12 mouse cellular contexts compared by ENCODE assay signal in the genomic region with DNA sequence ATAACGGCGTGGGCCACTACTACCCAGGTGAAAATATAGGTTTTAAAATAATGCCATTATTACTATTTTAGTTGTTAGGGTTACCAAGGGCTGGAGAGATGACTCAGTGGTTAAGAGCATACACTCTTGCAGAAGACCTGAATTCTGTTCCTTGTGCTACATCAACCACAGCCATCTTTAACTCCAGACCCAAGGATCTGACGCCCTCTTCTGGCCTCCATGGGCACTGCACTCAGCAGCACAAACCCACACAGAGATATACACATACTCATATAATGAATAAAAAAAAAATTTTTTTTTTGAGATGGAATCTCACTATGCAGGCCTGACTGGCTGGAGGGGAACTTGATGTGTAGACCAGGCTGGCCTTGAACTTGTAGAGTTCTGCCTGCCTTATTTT. TPM values are rescaled to one million over a fixed set of nuclear protein-coding genes. Genes with fewer than 3 reads are reported as not detected.
DNase-seq lines count a peak whose midpoint lies in the region; ATAC-seq and TF ChIP-seq lines count a peak whose summit lies in the region.
"Had no signal": no experiment of that assay in that cellular context is flagged by ENCODE, and none has a peak within 500 bp of the region (broad histone marks: within the 10 kb centered on the region; RNA-seq: fewer than 3 reads in every experiment).

No protein-coding gene starts in this region.

- H3K9me3 ChIP-seq in lung, postnatal 0 days (ENCODE audit: low read length) = no peaks in the 10 kb centered on the region
- H3K9me3 ChIP-seq in forebrain, embryonic 10.5 days = no peaks in the 10 kb centered on the region
- H3K9me3 ChIP-seq: neural tube, embryonic 12.5 days had no signal

- H3K4me1 ChIP-seq in lung, postnatal 0 days (ENCODE audit: insufficient read depth, low read depth, low read length) = peaks cover 4% of the 10 kb centered on the region; the same call in 1 of the 2 replicates
- peaks cover 1% of the 10 kb centered on the region; the same call in 1 of the 2 replicates for H3K4me1 ChIP-seq in bone marrow, adult 2 months (ENCODE audit: control insufficient read depth, insufficient read depth, low read length)
- H3K4me1 ChIP-seq in small intestine, adult 2 months (ENCODE audit: control insufficient read depth, insufficient read depth, insufficient read length, low read length) = peaks cover 18% of the 10 kb centered on the region; the same call in 1 of the 2 replicates
- peaks cover 25% of the 10 kb centered on the region for H3K4me1 ChIP-seq in forebrain, embryonic 10.5 days

- H3K4me3 ChIP-seq in lung, postnatal 0 days (ENCODE audit: low read depth, low read length) = no peak overlapping the region
- no peak overlapping the region for H3K4me3 ChIP-seq in bone marrow, adult 2 months (replicated peaks; ENCODE audit: control insufficient read depth, low read depth, low read length)
- H3K4me3 ChIP-seq in small intestine, adult 2 months (ENCODE audit: low read depth, low read length) = no peak overlapping the region
- H3K4me3 ChIP-seq in forebrain, embryonic 10.5 days = no peak overlapping the region
- H3K4me3 ChIP-seq: neural tube, embryonic 12.5 days had no signal

- intact Hi-C loops in left cerebral cortex, postnatal 36 days (cut with DNase I) = loop anchor here (5.0 kb wide), 1 partner anchor 91 kb away; a partner anchor contains a TSS

- TF ChIP-seq POLR2A in bone marrow, adult 2 months (IDR thresholded peaks at IDR 0.05; ENCODE audit: borderline replicate concordance, control insufficient read depth, low read depth, low read length) = no peak
- no peak for TF ChIP-seq POLR2A in small intestine, adult 2 months (IDR thresholded peaks at IDR 0.05; ENCODE audit: low read depth, low read length)

- no peak overlapping the region for H3K27ac ChIP-seq in lung, postnatal 0 days (ENCODE audit: low read length)
- no peak overlapping the region for H3K27ac ChIP-seq in bone marrow, adult 2 months (ENCODE audit: control insufficient read depth, insufficient read depth, low read depth, low read length, poor library complexity)
- no peak overlapping the region for H3K27ac ChIP-seq in small intestine, adult 2 months (ENCODE audit: insufficient read depth, low read depth, low read length)
- H3K27ac ChIP-seq in forebrain, embryonic 10.5 days = no peak overlapping the region
- H3K27ac ChIP-seq: neural tube, embryonic 12.5 days had no signal

- TF ChIP-seq CTCF in lung, postnatal 0 days (IDR thresholded peaks at IDR 0.05) = peak; percentile 21; the same call in 1 of the 2 replicates
- peak; percentile 17; the same call in 1 of the 2 replicates for TF ChIP-seq CTCF in bone marrow, adult 2 months (IDR thresholded peaks at IDR 0.05; ENCODE audit: control insufficient read depth, insufficient read depth, low read length)
- peak; percentile 20; the same call in 1 of the 2 replicates for TF ChIP-seq CTCF in small intestine, adult 2 months (IDR thresholded peaks at IDR 0.05; ENCODE audit: extremely low read depth, insufficient read length, insufficient replicate concordance, low read depth, low read length)

- WGBS in lung, postnatal 0 days = 80% methylated on average over 3 of the region's 3 CpGs
- WGBS in bone marrow, adult 2 months = 76% methylated on average over 3 of the region's 3 CpGs
- WGBS in small intestine, adult 2 months = 80% methylated on average over 3 of the region's 3 CpGs
- WGBS in forebrain, embryonic 10.5 days = 74% methylated on average over 3 of the region's 3 CpGs

- TF ChIP-seq EP300 in lung, postnatal 0 days (IDR thresholded peaks at IDR 0.05) = no peak

- ATAC-seq in lung, postnatal 0 days = no peak
- ATAC-seq: activated CD4-positive, CD25-positive, alpha-beta regulatory T cell, adult 4 months had no signal

- H3K36me3 ChIP-seq in lung, postnatal 0 days (ENCODE audit: insufficient read depth, low read length) = no peaks in the 10 kb centered on the region
- no peaks in the 10 kb centered on the region for H3K36me3 ChIP-seq in small intestine, adult 2 months (ENCODE audit: control insufficient read depth, insufficient read depth, low read length)
- no peaks in the 10 kb centered on the region for H3K36me3 ChIP-seq in forebrain, embryonic 10.5 days (replicated peaks)
- H3K36me3 ChIP-seq: neural tube, embryonic 12.5 days had no signal

- no peak overlapping the region for H3K4me2 ChIP-seq in lung, postnatal 0 days (replicated peaks; ENCODE audit: low read depth, low read length)
- H3K4me2 ChIP-seq: neural tube, embryonic 12.5 days had no signal

- H3K27me3 ChIP-seq in lung, postnatal 0 days (replicated peaks; ENCODE audit: insufficient read depth, low read length) = peaks cover 9% of the 10 kb centered on the region; the same call in 1 of the 2 replicates
- no peaks in the 10 kb centered on the region for H3K27me3 ChIP-seq in small intestine, adult 2 months (ENCODE audit: control insufficient read depth, insufficient read depth, low read length)
- peaks cover 36% of the 10 kb centered on the region for H3K27me3 ChIP-seq in forebrain, embryonic 10.5 days (ENCODE audit: poor library complexity, severe bottlenecking)

- no peak for DNase-seq in lung, postnatal 0 days (ENCODE audit: low spot score)
- DNase-seq in lung, postnatal 14 days = no peak
- peak; percentile 22 for DNase-seq in ES-CJ7 (ENCODE audit: low read depth, low spot score)
- DNase-seq in left cerebral cortex, postnatal 36 days (ENCODE audit: low spot score in 2 of 2) = no peak
- no peak for DNase-seq in forebrain, embryonic 10.5 days (ENCODE audit: extremely low spot score, low spot score)
- DNase-seq: cerebellum, adult 11 months; gastrocnemius, postnatal 25 days had no signal

- no peak overlapping the region for H3K9ac ChIP-seq in lung, postnatal 0 days (replicated peaks; ENCODE audit: low read depth)
- H3K9ac ChIP-seq: neural tube, embryonic 12.5 days had no signal

RNA-seq across cellular contexts. Expression of a gene that starts 9.5 kb away (rescaled TPM):
- 2.6 and 2.8 TPM in 2 replicates for polyA plus RNA-seq in lung, postnatal 0 days (2015; fragmentation: Nextera tagmentation; extraction: Ambion mirVana)
- polyA plus RNA-seq in bone marrow, adult 2 months (2011; ENCODE audit: insufficient read depth, insufficient read length, low replicate concordance, missing spikeins) = 4.1 and 6.2 TPM in 2 replicates
- 6.7 and 23.2 TPM in 2 replicates for polyA plus RNA-seq in small intestine, adult 2 months (2012; rRNA removed)
- total RNA-seq in left cerebral cortex, postnatal 36 days (2021) = not detected
- polyA plus RNA-seq in forebrain, embryonic 10.5 days (2016; fragmentation: Nextera tagmentation; extraction: Ambion mirVana) = 3.1 and 3.6 TPM in 2 replicates
- total RNA-seq: hematopoietic stem cell, adult 5-6 weeks had no signal

RNA-seq across cellular contexts. Expression of a gene that starts 54.7 kb away (rescaled TPM):
- 77.7 and 85.6 TPM in 2 replicates for polyA plus RNA-seq in lung, postnatal 0 days (2015; fragmentation: Nextera tagmentation; extraction: Ambion mirVana)
- polyA plus RNA-seq in bone marrow, adult 2 months (2011; ENCODE audit: insufficient read depth, insufficient read length, low replicate concordance, missing spikeins) = 18.7 and 43.2 TPM in 2 replicates
- 1.4 and 2.0 TPM in 2 replicates for polyA plus RNA-seq in small intestine, adult 2 months (2012; rRNA removed)
- 10 to 100 TPM; 44.8 to 49.8 TPM for total RNA-seq in left cerebral cortex, postnatal 36 days (2021)
- polyA plus RNA-seq in forebrain, embryonic 10.5 days (2016; fragmentation: Nextera tagmentation; extraction: Ambion mirVana) = 323 and 333 TPM in 2 replicates

RNA-seq across cellular contexts. Expression of a gene that starts 54.8 kb away (rescaled TPM):
- polyA plus RNA-seq in lung, postnatal 0 days (2015; fragmentation: Nextera tagmentation; extraction: Ambion mirVana) = 64.0 and 64.4 TPM in 2 replicates
- 50.6 and 79.5 TPM in 2 replicates for polyA plus RNA-seq in bone marrow, adult 2 months (2011; ENCODE audit: insufficient read depth, insufficient read length, low replicate concordance, missing spikeins)
- 0.80 and 2.2 TPM in 2 replicates for polyA plus RNA-seq in small intestine, adult 2 months (2012; rRNA removed)
- 100 to 1,000 TPM; 288 to 293 TPM for total RNA-seq in left cerebral cortex, postnatal 36 days (2021)
- 61.4 and 69.3 TPM in 2 replicates for polyA plus RNA-seq in forebrain, embryonic 10.5 days (2016; fragmentation: Nextera tagmentation; extraction: Ambion mirVana)

Comparison
In these comparisons a context has a peak if more than half of its experiments do, and no peak if none do; other contexts are left out.
1. RNA of a gene that starts 54.8 kb away (polyA plus RNA-seq): 50.6 to 79.5 TPM in bone marrow, adult 2 months, 64.0 to 64.4 TPM in lung, postnatal 0 days and 61.4 to 69.3 TPM in forebrain, embryonic 10.5 days; 0.80 to 2.2 TPM in small intestine, adult 2 months; every median in the first group is over 10 times any median in the second.
2. Peak in every context shown above with its lines, with median percentiles within 50 percentile points of each other: CTCF ChIP-seq.